Mouse (Mus musculus): ENCODE data around the gene Gm44511. TPM values are rescaled to one million over a fixed set of nuclear protein-coding genes. Genes with fewer than 3 reads are reported as not detected.

The Gm44511 gene
- polyA plus RNA-seq (2011; ENCODE audit: insufficient read depth, insufficient read length, low read depth, missing spikeins): not detected in 2 replicates

DNA sequence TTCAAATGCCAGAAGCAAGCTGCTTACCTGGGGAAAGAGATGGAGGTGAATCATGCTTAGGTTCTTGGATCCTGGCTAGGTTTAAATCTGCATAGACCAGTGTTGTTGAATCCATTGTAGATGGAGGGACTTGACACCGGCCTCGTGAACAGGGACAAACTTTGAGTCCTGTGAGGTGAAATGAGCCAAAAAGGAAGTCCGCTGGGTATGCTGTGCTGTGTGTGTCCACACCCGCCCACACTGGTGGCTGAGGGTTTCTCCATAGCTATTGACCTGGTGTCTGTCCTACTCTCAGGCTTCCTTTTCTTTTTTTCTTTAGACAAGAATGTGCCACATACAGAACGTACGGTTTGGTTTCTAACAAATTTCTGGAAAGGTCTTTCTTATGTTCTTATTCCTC is at the start of gene Gm44511, which contains the start of gene Klrb1b:
Gm44511 (minus strand) TSS at position 184 of the 400 bp plus-strand sequence.
Klrb1b (minus strand) TSS at position 200 of the 400 bp plus-strand sequence.
- Histone ChIP-seq H3K27ac (ENCODE audit: insufficient read depth, low read length) (no peak within 1 kb of the TSS), H3K36me3 (ENCODE audit: control insufficient read depth, insufficient read depth, low read length, poor library complexity, severe bottlenecking) (no peaks in the 10 kb centered on the region), H3K27me3 (ENCODE audit: control insufficient read depth, insufficient read depth, low read length, poor library complexity, severe bottlenecking) (no peaks in the 10 kb centered on the region), H3K4me3 (ENCODE audit: low read depth, low read length) (no peak within 1 kb of the TSS), H3K9ac (ENCODE audit: low read depth, poor library complexity, severe bottlenecking) (no peak within 1 kb of the TSS), H3K4me1 (ENCODE audit: control insufficient read depth, insufficient read depth, low read length) (peaks cover 3% of the 10 kb centered on the region), H3K9me3 (replicated peaks; ENCODE audit: control insufficient read depth, insufficient read depth, low read length, poor library complexity, severe bottlenecking) (no peaks in the 10 kb centered on the region)
- TF ChIP-seq POLR2A (IDR thresholded peaks at IDR 0.05; ENCODE audit: insufficient read depth, low read length) (no peak), CTCF (IDR thresholded peaks at IDR 0.05; ENCODE audit: low read depth, low read length) (no peak), EP300 (IDR thresholded peaks at IDR 0.05; ENCODE audit: insufficient read depth, low read depth, low read length) (no peak)

DNA sequence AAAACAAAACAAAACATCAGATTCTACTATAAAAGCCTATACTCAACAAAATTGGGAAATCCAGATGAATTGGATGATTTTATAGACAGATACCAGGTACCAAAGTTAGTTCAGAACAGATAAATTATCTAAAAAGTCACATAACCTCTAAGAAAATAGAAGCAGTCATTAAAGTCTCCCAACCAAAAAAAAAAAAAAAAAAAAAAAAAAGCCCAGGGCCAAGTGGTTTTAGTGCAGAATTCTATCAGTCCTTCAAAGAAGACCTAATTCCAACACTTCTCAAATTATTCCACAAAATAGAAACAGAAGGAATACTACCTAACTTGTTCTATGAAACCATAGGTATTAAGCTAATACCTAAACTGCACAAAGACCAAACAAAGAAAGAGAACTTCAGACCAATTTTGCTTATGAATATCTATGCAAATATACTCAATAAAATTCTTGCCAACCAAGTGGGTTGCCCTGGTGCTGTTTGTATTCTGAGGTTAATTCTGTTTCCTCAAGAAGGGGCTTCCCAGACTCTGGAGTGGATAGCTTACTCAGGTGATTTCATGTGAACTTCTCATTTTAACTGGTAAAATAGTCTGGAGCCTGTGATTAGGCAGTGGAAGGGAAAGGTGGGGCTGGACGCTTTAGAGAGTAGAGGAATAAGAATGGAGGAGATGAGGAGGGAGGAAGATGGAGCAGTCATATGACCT is 45.9 kb upstream of the Gm44511 start:
- H3K9me3 ChIP-seq (replicated peaks; ENCODE audit: control insufficient read depth, insufficient read depth, low read length, poor library complexity, severe bottlenecking): peaks cover 17% of the 10 kb centered on the region
- H3K36me3 ChIP-seq (ENCODE audit: control insufficient read depth, insufficient read depth, low read length, poor library complexity, severe bottlenecking): no peaks in the 10 kb centered on the region
- H3K9ac ChIP-seq (ENCODE audit: low read depth, poor library complexity, severe bottlenecking): no peak overlapping the region
- TF ChIP-seq EP300 (IDR thresholded peaks at IDR 0.05; ENCODE audit: insufficient read depth, low read depth, low read length) (no peak), CTCF (IDR thresholded peaks at IDR 0.05; ENCODE audit: low read depth, low read length) (no peak), POLR2A (IDR thresholded peaks at IDR 0.05; ENCODE audit: insufficient read depth, low read length) (no peak)
- H3K4me1 ChIP-seq (ENCODE audit: control insufficient read depth, insufficient read depth, low read length): no peaks in the 10 kb centered on the region
- H3K27ac ChIP-seq (ENCODE audit: insufficient read depth, low read length): no peak overlapping the region
- no peak overlapping the region for H3K4me3 ChIP-seq (ENCODE audit: low read depth, low read length)
- no peaks in the 10 kb centered on the region for H3K27me3 ChIP-seq (ENCODE audit: control insufficient read depth, insufficient read depth, low read length, poor library complexity, severe bottlenecking)

DNA sequence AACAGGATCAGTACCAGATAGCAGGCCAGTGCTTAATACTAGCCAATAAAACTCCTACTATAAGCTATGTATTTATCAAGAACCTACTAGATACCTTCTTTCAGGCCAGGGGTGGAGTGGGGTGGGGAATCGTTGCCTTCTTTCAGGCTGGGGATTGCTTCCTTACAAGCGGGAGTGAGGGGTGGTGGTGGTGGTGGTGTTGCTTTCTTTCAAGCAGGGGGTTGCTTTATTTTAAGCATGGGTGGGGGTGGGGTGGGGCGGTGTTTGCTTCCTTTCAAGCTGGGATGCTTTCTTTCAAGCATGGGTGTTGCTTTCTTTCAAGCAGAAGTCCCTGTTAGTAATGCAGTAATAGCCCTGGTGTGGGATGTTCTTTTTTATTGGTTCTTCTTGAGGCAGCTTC is 42.7 kb upstream of the Gm44511 start:
- no peaks in the 10 kb centered on the region for H3K36me3 ChIP-seq (ENCODE audit: control insufficient read depth, insufficient read depth, low read length, poor library complexity, severe bottlenecking)
- no peaks in the 10 kb centered on the region for H3K27me3 ChIP-seq (ENCODE audit: control insufficient read depth, insufficient read depth, low read length, poor library complexity, severe bottlenecking)
- H3K27ac ChIP-seq (ENCODE audit: insufficient read depth, low read length): peak overlapping the region; percentile 13
- TF ChIP-seq CTCF (IDR thresholded peaks at IDR 0.05; ENCODE audit: low read depth, low read length) (no peak), EP300 (IDR thresholded peaks at IDR 0.05; ENCODE audit: insufficient read depth, low read depth, low read length) (no peak), POLR2A (IDR thresholded peaks at IDR 0.05; ENCODE audit: insufficient read depth, low read length) (no peak)
- H3K9me3 ChIP-seq (replicated peaks; ENCODE audit: control insufficient read depth, insufficient read depth, low read length, poor library complexity, severe bottlenecking): peaks cover 12% of the 10 kb centered on the region
- no peaks in the 10 kb centered on the region for H3K4me1 ChIP-seq (ENCODE audit: control insufficient read depth, insufficient read depth, low read length)
- no peak overlapping the region for H3K4me3 ChIP-seq (ENCODE audit: low read depth, low read length)
- H3K9ac ChIP-seq (ENCODE audit: low read depth, poor library complexity, severe bottlenecking): no peak overlapping the region

DNA sequence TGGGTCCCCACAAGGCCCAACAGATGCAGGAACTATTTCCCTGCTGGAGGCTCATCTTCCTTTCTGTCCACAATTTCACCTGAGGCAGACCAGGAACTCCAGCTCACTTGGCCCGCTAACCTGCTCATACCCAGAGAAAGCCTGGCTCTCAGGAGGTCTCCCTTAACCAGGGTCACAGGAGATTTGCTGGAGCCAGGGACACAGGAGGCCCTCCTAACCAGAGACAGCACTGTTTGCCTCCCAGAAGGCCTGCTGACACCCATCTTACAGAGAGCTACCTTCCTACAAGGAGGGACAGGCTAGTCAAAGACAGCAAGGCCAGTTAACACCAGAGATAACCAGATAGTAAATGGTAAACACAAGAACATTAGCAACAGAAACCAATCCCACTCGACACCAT is 31.9 kb upstream of the Gm44511 start:
- Histone ChIP-seq H3K4me1 (ENCODE audit: control insufficient read depth, insufficient read depth, low read length) (no peaks in the 10 kb centered on the region), H3K27me3 (ENCODE audit: control insufficient read depth, insufficient read depth, low read length, poor library complexity, severe bottlenecking) (no peaks in the 10 kb centered on the region), H3K27ac (ENCODE audit: insufficient read depth, low read length) (no peak overlapping the region), H3K36me3 (ENCODE audit: control insufficient read depth, insufficient read depth, low read length, poor library complexity, severe bottlenecking) (no peaks in the 10 kb centered on the region), H3K9ac (ENCODE audit: low read depth, poor library complexity, severe bottlenecking) (no peak overlapping the region), H3K9me3 (replicated peaks; ENCODE audit: control insufficient read depth, insufficient read depth, low read length, poor library complexity, severe bottlenecking) (no peaks in the 10 kb centered on the region), H3K4me3 (ENCODE audit: low read depth, low read length) (no peak overlapping the region)
- TF ChIP-seq CTCF (IDR thresholded peaks at IDR 0.05; ENCODE audit: low read depth, low read length): no peak
- no peak for TF ChIP-seq POLR2A (IDR thresholded peaks at IDR 0.05; ENCODE audit: insufficient read depth, low read length)
- TF ChIP-seq EP300 (IDR thresholded peaks at IDR 0.05; ENCODE audit: insufficient read depth, low read depth, low read length): no peak

DNA sequence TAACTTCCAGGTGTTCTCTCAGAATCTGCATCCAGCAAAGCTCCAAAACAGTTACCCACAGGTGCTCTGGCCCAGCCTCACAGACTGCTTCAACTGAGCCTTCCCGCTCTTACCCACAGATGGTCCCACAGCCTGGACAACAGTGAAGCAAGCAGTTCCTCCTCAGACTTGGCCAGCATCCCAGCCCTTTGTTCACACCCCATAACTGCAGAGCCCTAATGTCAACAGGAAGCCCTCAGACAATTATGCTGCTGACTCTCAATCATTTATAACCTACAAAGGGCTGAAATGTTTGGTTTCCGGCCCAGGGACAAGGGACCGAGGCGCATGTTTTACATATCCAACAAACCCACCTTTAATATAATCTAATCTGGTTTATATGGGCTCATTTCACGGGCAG is 30.1 kb upstream of the Gm44511 start:
- Histone ChIP-seq H3K36me3 (ENCODE audit: control insufficient read depth, insufficient read depth, low read length, poor library complexity, severe bottlenecking) (no peaks in the 10 kb centered on the region), H3K9ac (ENCODE audit: low read depth, poor library complexity, severe bottlenecking) (no peak overlapping the region), H3K4me1 (ENCODE audit: control insufficient read depth, insufficient read depth, low read length) (no peaks in the 10 kb centered on the region), H3K27me3 (ENCODE audit: control insufficient read depth, insufficient read depth, low read length, poor library complexity, severe bottlenecking) (no peaks in the 10 kb centered on the region), H3K27ac (ENCODE audit: insufficient read depth, low read length) (no peak overlapping the region), H3K4me3 (ENCODE audit: low read depth, low read length) (no peak overlapping the region), H3K9me3 (replicated peaks; ENCODE audit: control insufficient read depth, insufficient read depth, low read length, poor library complexity, severe bottlenecking) (no peaks in the 10 kb centered on the region)
- TF ChIP-seq CTCF (IDR thresholded peaks at IDR 0.05; ENCODE audit: low read depth, low read length) (no peak), POLR2A (IDR thresholded peaks at IDR 0.05; ENCODE audit: insufficient read depth, low read length) (no peak), EP300 (IDR thresholded peaks at IDR 0.05; ENCODE audit: insufficient read depth, low read depth, low read length) (no peak)

DNA sequence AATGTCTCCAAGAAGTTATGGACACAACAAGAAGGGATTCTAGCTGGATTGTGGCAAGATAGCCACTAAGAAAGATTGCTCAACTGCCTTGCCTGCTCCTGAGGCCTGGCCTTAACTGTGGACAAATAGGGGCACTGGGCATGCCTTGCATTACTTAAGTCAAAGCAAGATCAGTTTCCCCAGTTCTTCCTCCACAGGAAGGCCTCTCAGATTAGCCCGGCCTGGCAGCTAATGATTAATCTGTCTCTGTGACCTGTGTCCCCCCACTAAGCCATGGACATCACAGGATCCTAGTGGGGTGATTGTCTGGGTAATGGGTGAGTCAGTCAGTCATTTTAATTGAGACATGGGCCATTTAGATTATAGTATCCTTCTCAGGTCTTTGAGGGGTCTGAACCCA is 29.4 kb upstream of the Gm44511 start:
- Histone ChIP-seq H3K9me3 (replicated peaks; ENCODE audit: control insufficient read depth, insufficient read depth, low read length, poor library complexity, severe bottlenecking) (0 out of 2 replicates have a peak, but pooled peaks cover 2% of the 10 kb centered on the region), H3K9ac (ENCODE audit: low read depth, poor library complexity, severe bottlenecking) (no peak overlapping the region), H3K4me3 (ENCODE audit: low read depth, low read length) (no peak overlapping the region), H3K27me3 (ENCODE audit: control insufficient read depth, insufficient read depth, low read length, poor library complexity, severe bottlenecking) (no peaks in the 10 kb centered on the region), H3K27ac (ENCODE audit: insufficient read depth, low read length) (no peak overlapping the region), H3K36me3 (ENCODE audit: control insufficient read depth, insufficient read depth, low read length, poor library complexity, severe bottlenecking) (no peaks in the 10 kb centered on the region), H3K4me1 (ENCODE audit: control insufficient read depth, insufficient read depth, low read length) (no peaks in the 10 kb centered on the region)
- TF ChIP-seq EP300 (IDR thresholded peaks at IDR 0.05; ENCODE audit: insufficient read depth, low read depth, low read length) (no peak), CTCF (IDR thresholded peaks at IDR 0.05; ENCODE audit: low read depth, low read length) (no peak)

Measured in ES-Bruce4 (cell line).